Mouse (Mus musculus): Measurements from ENCODE around the gene Nedd4. TPM values are rescaled to one million over a fixed set of nuclear protein-coding genes. Genes with fewer than 3 reads are reported as not detected.

Nedd4 gene
- total RNA-seq, 2 experiments from 2014 or later, result 212 to 350 TPM

DNA sequence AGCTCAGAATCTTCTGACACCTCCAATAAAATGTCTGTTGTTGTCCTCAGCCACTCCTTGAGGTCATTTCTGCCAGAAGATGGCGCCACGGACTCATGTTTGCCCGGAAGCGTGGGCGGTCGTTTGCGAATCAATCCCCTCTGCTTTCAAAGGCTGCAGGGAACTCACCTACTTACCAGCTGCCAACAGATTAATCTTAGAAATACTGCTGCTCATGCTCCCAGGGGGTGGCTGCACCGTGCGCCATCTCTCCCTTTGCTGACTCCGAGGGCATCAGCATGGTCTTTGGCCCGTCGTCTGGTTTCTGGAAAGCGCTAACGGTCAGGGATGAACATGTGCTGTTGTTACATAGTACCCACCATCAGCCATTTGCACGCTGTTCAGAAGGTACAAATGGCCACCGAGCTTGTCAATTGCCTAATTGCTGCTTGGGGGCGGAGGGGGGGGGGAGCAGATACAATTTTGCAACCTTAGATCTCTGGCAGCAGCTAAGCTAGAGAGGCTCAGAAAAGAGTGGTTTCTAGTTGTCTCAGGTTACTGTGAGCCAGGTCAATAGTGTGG lies 104.7 kb downstream of the Nedd4 start:
- ATAC-seq (replicated peaks; ENCODE audit: low FRiP score, low TSS enrichment, poor library complexity, severe bottlenecking), result peak; percentile 81

DNA sequence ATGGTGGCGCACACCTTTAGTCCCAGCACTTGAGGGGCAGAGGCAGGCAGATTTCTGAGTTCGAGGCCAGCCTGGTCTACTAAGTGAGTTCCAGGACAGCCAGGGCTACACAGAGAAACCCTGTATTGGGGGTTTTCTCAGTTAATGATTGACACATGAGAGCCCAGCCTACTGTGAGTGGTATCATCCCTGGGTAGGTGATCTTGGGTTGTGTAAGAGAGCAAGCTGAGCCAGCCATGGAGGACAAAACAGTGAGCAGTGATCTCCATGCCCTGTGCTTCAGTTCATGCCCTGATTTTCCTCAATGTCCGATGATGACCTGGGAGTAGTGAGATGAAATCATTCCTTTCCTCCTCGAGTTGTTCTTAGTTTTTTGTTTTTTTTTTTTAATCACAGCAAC lies 112.9 kb downstream of the Nedd4 start:
- no peak for ATAC-seq (replicated peaks; ENCODE audit: low FRiP score, low TSS enrichment, poor library complexity, severe bottlenecking)

DNA sequence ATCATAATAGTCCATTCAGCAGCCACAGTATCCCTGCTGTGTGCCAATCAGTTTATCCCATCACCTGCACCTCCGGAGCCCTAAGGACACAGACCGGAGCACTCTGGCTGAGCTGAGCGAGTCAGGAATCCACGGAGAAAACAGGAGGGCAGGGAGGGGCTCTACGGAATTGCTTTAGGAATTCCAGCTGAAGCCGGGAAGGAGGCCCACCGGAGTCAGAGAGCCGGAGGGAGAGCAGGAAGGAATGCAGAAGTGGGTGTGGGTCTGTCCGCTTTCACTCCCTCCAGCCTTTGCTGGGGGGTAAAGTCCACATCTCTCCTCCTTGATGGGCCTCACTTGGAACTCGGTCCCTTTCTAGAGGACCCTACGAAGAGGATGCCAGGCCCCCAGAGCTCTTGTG lies 116.9 kb downstream of the Nedd4 start:
- no peak for ATAC-seq (replicated peaks; ENCODE audit: low FRiP score, low TSS enrichment, poor library complexity, severe bottlenecking)

GRCm38 (mm10) chr9:72779733-72780132 lies 117.6 kb downstream of the Nedd4 start:
- ATAC-seq (replicated peaks; ENCODE audit: low FRiP score, low TSS enrichment, poor library complexity, severe bottlenecking), result no peak

DNA sequence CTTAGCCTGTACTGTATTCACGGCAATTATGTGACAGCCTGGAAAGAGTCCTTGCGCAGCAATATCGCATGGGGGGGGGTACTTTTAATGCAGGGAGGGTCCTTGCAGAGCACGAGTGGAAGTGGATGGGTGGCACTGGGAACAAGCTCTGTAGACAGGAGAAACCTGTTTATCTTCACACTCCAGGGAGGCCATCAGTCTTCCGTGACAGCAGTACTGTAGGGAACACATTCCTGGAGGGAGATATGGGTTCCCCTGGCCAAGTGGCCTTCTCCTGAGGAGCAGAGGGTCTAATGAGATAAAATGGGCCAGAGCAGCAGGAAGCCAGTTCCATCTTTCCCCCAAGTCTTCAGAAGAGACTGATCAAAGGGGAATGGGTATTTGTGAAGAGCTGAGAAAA lies 118.5 kb downstream of the Nedd4 start:
- ATAC-seq (replicated peaks; ENCODE audit: low FRiP score, low TSS enrichment, poor library complexity, severe bottlenecking), result no peak

DNA sequence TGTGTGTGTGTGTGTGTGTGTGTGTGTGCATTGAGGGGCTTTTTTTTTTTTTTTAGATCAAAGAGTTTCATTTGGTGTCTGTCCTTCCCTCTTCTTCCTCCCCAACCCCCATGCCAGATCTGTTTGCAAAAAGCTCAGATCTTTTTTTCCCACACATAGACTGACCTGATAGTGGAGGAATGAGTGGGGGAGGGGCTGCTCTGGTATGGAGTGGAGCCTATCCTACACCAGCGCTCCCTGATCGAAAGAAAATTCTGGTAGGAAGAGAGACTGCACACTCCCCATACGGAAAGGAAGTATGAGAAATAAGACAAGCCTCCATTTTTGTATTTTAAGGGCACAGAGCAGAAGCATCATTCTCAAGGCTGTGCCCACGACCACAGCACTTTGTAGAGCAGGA lies 119.3 kb downstream of the Nedd4 start:
- no peak for ATAC-seq (replicated peaks; ENCODE audit: low FRiP score, low TSS enrichment, poor library complexity, severe bottlenecking)

DNA sequence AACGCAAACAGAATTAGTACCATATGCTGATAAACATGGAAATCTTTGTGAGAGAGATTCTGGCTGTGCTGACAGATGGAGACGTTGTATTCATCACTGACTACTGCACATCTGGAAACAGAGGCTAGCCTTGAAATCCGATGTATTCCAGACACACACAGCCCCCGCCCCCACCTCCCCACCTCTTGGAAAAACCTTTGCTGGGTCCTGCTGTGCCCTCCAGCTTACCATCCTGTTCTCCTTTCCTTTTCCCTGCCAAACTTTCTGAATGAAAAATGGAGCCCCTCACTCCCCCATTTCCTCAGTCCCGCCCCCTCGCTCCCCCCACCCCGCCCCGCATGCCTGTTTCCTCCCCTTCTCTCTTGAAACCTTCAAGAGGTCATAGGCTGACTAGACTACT lies 120.0 kb downstream of the Nedd4 start:
- no peak for ATAC-seq (replicated peaks; ENCODE audit: low FRiP score, low TSS enrichment, poor library complexity, severe bottlenecking)

GRCm38 (mm10) chr9:72787732-72788131 lies 125.6 kb downstream of the Nedd4 start:
- no peak for ATAC-seq (replicated peaks; ENCODE audit: low FRiP score, low TSS enrichment, poor library complexity, severe bottlenecking)

DNA sequence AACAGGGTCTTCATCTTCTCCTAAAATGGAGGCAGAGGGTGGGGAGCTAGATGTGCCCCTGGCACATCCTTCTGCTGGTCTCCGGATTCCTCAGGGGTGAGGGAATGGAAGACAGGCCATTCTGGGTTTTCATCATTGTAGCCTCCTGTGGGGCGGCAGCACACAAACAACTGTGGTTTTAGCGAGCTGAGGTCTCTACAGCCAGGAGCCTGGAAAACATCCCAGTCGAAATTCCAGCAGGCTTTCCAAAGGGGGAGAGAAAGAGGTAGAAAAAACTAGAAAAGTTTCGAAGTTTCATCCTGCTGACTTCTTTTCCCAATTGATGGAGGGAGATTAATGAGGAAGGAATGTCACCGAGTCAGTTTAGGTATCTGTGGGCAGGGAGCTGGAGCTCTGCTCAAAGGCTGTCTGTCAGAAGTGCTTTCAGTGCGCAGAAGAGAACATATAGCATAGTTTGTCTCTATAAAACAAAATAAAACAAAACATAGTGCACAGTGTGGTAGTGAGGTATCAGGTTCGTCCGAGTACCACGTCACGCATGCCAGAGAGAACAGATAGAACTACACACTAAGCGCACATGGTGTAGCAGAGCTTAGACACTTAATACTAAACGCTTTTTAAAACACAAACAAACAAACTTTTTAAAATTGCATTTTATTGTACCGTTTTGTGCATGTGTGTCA lies 128.5 kb downstream of the Nedd4 start:
- ATAC-seq (replicated peaks; ENCODE audit: low FRiP score, low TSS enrichment, poor library complexity, severe bottlenecking), result no peak

GRCm38 (mm10) chr9:72791213-72791582 lies 129.1 kb downstream of the Nedd4 start:
- no peak for ATAC-seq (replicated peaks; ENCODE audit: low FRiP score, low TSS enrichment, poor library complexity, severe bottlenecking)

DNA sequence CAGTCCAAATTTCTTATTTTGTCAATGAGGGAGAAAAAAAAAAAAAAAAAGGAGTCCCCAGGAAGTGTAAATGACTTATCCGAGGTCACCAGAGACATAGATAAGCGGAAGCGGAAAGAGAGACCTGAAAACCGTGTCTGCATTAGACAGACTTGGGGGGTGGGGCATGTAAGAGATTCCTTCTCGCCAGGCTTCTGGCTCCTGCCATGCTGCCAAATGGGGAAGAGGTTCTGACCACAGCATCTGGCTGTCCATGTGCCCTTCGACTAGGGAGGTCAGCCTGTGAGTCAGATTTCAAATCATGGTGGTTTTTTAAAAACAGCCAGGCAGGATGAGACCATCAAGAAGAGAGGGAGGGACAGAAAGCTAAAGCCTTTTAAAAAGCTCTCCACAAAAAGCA lies 129.5 kb downstream of the Nedd4 start:
- ATAC-seq (replicated peaks; ENCODE audit: low FRiP score, low TSS enrichment, poor library complexity, severe bottlenecking), result no peak

DNA sequence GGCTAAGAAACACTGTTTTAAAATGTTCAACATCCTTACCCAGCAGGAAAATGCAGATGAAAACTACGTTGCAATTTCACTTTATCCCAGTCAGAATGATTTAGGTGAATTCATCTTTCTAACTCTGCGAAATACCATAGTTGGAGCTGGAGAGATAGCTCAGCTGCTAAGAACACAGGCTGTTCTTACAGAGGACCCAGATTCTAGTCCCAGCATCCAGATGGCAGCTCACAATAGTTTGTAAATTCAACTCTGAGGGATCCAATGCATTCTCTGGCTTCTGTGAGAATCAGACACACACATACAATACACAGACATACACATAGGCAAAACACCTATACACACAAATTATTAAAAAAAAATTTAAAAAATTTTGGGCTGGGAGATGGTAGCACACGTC lies 133.1 kb downstream of the Nedd4 start:
- no peak for ATAC-seq (replicated peaks; ENCODE audit: low FRiP score, low TSS enrichment, poor library complexity, severe bottlenecking)

DNA sequence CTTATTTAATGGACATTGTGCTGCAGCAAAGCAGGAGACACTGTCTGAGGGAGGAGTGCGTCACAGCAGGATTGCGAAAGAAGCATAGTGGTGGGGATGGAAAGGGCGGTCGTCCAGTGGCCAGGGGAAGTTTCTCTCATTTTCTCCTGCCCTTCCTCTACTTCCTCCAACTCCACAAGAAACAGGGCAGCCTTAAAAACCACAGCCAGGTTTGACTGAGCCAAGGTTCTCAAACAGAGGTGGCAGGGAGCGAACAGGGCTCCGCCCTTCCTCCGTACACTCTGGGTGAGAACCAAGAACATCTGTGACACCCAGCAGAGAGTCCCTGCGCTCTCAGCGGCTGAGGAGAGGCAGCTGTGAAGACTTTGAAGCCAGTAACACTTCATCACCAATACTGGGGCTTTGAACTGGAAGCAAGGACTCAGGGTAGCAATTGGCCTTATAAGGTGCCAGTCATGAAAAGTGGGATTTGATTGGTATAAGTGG lies 135.0 kb downstream of the Nedd4 start:
- ATAC-seq (replicated peaks; ENCODE audit: low FRiP score, low TSS enrichment, poor library complexity, severe bottlenecking), result no peak

Other genes starting within 250 kb of the Nedd4 start
- gene Mns1, start 224.3 kb upstream of the Nedd4 start, total RNA-seq (2014; fragmentation: Nextera tagmentation), result 201 and 223 TPM in 2 replicates
- 410 and 555 TPM in 2 replicates for gene Mns1, start 224.3 kb upstream of the Nedd4 start, total RNA-seq (2017)
- 27.9 and 34.0 TPM in 2 replicates for gene Tex9, start 170.1 kb upstream of the Nedd4 start, total RNA-seq (2014; fragmentation: Nextera tagmentation)
- 30.5 and 52.0 TPM in 2 replicates for gene Tex9, start 170.1 kb upstream of the Nedd4 start, total RNA-seq (2017)
- gene Rfx7, start 130.1 kb upstream of the Nedd4 start, total RNA-seq (2014; fragmentation: Nextera tagmentation), result 44.3 and 50.8 TPM in 2 replicates
- gene Rfx7, start 130.1 kb upstream of the Nedd4 start, total RNA-seq (2017), result 14.8 and 28.6 TPM in 2 replicates
- gene Prtg, start 144.5 kb downstream of the Nedd4 start, total RNA-seq (2014; fragmentation: Nextera tagmentation), result not detected in 2 replicates
- not detected in 2 replicates for gene Prtg, start 144.5 kb downstream of the Nedd4 start, total RNA-seq (2017)

Measured in megakaryocyte-erythroid progenitor cell, adult 5-6 weeks (primary cell).